Mouse (Mus musculus): ENCODE data around the gene Eml4. TPM values are rescaled to one million over a fixed set of nuclear protein-coding genes. Genes with fewer than 3 reads are reported as not detected.

The Eml4 gene
- 47.9 and 51.6 TPM in 2 replicates for polyA plus RNA-seq (2012; rRNA removed)
- 42.5 and 50.9 TPM in 2 replicates for polyA plus RNA-seq (2014; fragmentation: Nextera tagmentation; extraction: Ambion mirVana)

DNA sequence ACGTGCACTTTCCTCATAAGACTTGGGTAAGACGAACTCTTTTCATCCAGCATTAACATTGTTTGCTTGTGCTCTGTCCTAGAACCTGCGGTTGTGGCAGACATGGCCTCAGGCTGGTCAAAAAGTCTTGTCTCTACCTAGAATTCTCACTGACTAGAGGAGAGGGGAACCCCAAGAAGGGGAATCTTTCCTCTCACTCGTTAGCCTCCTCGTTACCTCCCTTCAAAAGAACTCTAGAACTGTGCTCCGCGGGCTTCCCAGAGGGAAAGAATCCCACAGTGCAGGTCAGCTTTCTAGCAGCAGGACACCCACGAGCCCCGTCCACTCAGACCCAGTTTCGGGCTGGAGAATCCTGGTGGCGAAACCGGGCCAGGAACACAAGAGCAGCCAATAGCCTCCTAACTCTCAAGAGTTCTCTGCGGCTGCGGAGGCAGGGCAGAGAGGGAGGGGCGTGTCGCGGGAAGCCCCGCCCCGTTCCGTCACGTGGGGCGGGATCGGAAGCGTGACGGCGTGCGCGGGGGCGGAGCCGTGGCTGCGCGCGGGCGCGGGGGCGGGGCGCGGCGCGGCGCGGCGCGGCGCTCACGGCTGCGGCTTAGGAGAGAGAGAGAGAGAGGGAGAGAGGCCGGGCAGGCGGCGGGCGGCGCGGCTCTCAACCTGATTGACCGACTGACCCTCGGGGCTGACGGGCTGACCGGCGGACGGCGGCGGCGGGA, at the start of gene Eml4:
Gene Eml4, plus strand, starts transcription at position 553 of the 713 bp plus-strand sequence.
- peak within 1 kb of the TSS; percentile 64 for H3K4me2 ChIP-seq (replicated peaks; ENCODE audit: low read depth, low read length, severe bottlenecking)
- peak within 1 kb of the TSS; percentile 83 for H3K4me3 ChIP-seq (replicated peaks; ENCODE audit: low read length)
- H3K27me3 ChIP-seq (ENCODE audit: control insufficient read depth, insufficient read depth, low read length), result no peaks in the 10 kb centered on the region
- H3K36me3 ChIP-seq (ENCODE audit: control insufficient read depth, insufficient read depth, low read length), result no peaks in the 10 kb centered on the region
- peak within 1 kb of the TSS; percentile 92 for H3K9ac ChIP-seq (ENCODE audit: low read depth, low read length, severe bottlenecking)
- H3K4me1 ChIP-seq (ENCODE audit: control insufficient read depth, insufficient read depth, low read length), result peaks cover 23% of the 10 kb centered on the region
- peak; percentile 84; the same call in 1 of the 2 replicates for TF ChIP-seq POLR2A (IDR thresholded peaks at IDR 0.05; ENCODE audit: borderline replicate concordance, extremely low read depth, insufficient read depth, insufficient read length)
- peak; percentile 87 for DNase-seq (ENCODE audit: low spot score)
- no peaks in the 10 kb centered on the region for H3K9me3 ChIP-seq (ENCODE audit: control insufficient read depth, low read length)
- WGBS, result 3% methylated on average over 25 of the region's 62 CpGs
- ATAC-seq (ENCODE audit: low FRiP score, low read depth), result peak; percentile 95
- H3K27ac ChIP-seq (replicated peaks; ENCODE audit: low read depth, low read length), result peak within 1 kb of the TSS; percentile 87

DNA sequence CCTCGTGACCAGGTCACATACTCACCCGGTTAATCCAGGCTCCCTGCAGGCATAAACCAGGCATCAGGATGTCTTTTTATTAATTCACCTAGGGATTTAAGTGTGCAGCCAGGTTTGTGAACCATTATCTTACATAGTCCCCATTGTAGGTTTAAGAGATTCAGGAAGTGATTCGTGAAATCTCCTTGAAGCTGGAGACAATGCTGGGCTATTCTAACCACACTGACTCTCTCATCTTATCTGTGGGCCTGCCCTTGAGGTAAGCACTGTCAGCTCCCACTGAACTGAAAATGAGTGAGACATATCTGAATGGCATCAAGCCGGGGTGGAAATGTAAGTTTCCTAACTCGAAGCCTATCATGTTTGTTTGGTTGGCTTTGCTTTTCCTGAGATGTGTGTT, 49.3 kb upstream of the Eml4 start:
- Histone ChIP-seq H3K9me3 (ENCODE audit: control insufficient read depth, low read length) (no peaks in the 10 kb centered on the region), H3K27me3 (ENCODE audit: control insufficient read depth, insufficient read depth, low read length) (no peaks in the 10 kb centered on the region), H3K9ac (ENCODE audit: low read depth, low read length, severe bottlenecking) (no peak overlapping the region), H3K36me3 (ENCODE audit: control insufficient read depth, insufficient read depth, low read length) (no peaks in the 10 kb centered on the region), H3K4me3 (replicated peaks; ENCODE audit: low read length) (no peak overlapping the region), H3K4me1 (ENCODE audit: control insufficient read depth, insufficient read depth, low read length) (no peaks in the 10 kb centered on the region), H3K4me2 (replicated peaks; ENCODE audit: low read depth, low read length, severe bottlenecking) (no peak overlapping the region), H3K27ac (replicated peaks; ENCODE audit: low read depth, low read length) (no peak overlapping the region)
- DNase-seq (ENCODE audit: low spot score) (no peak), ATAC-seq (ENCODE audit: low FRiP score, low read depth) (no peak)
- 89% methylated on average over 5 of the region's 5 CpGs for WGBS
- no peak for TF ChIP-seq POLR2A (IDR thresholded peaks at IDR 0.05; ENCODE audit: borderline replicate concordance, extremely low read depth, insufficient read depth, insufficient read length)

DNA sequence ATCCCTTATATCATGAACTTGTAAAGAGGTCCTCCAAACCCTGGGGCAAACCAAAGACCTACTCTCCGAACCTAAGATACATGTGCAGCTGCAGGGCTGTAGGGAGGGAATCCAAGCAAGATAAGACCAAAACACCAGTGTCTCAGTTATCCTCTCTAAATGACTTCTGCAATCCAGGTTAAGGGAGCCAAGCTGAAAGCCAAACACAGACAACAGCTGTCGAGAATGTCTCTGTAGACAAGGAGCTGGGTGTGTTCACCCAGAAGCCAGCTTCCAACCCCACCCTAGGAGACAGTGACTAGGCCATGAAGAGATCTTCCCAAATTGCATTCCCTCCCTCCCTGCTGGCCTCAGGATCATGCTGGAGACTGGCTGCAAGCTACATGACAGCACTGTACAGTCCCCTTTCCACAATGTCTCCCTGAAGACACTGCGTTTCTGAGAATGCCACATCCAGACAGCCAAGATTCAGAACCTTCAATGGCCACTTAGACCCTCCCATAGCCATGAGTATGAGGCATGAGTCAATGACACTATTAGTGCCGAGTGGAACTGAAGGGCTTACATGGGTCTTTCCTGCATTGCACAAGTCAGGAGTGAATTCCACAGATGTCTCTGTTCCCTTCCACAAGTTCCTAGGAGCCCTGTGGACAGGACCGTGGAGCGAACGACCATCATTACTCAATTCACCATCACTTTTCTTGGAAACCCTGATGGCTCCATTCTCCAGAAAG, 46.5 kb upstream of the Eml4 start:
- no peak overlapping the region for H3K9ac ChIP-seq (ENCODE audit: low read depth, low read length, severe bottlenecking)
- H3K9me3 ChIP-seq (ENCODE audit: control insufficient read depth, low read length), result no peaks in the 10 kb centered on the region
- no peak for TF ChIP-seq POLR2A (IDR thresholded peaks at IDR 0.05; ENCODE audit: borderline replicate concordance, extremely low read depth, insufficient read depth, insufficient read length)
- H3K27ac ChIP-seq (replicated peaks; ENCODE audit: low read depth, low read length), result no peak overlapping the region
- no peak overlapping the region for H3K4me2 ChIP-seq (replicated peaks; ENCODE audit: low read depth, low read length, severe bottlenecking)
- 78% methylated on average over 7 of the region's 7 CpGs for WGBS
- ATAC-seq (ENCODE audit: low FRiP score, low read depth) (no peak), DNase-seq (ENCODE audit: low spot score) (no peak)
- H3K27me3 ChIP-seq (ENCODE audit: control insufficient read depth, insufficient read depth, low read length), result no peaks in the 10 kb centered on the region
- no peaks in the 10 kb centered on the region for H3K36me3 ChIP-seq (ENCODE audit: control insufficient read depth, insufficient read depth, low read length)
- no peak overlapping the region for H3K4me3 ChIP-seq (replicated peaks; ENCODE audit: low read length)
- peaks cover 19% of the 10 kb centered on the region for H3K4me1 ChIP-seq (ENCODE audit: control insufficient read depth, insufficient read depth, low read length)

DNA sequence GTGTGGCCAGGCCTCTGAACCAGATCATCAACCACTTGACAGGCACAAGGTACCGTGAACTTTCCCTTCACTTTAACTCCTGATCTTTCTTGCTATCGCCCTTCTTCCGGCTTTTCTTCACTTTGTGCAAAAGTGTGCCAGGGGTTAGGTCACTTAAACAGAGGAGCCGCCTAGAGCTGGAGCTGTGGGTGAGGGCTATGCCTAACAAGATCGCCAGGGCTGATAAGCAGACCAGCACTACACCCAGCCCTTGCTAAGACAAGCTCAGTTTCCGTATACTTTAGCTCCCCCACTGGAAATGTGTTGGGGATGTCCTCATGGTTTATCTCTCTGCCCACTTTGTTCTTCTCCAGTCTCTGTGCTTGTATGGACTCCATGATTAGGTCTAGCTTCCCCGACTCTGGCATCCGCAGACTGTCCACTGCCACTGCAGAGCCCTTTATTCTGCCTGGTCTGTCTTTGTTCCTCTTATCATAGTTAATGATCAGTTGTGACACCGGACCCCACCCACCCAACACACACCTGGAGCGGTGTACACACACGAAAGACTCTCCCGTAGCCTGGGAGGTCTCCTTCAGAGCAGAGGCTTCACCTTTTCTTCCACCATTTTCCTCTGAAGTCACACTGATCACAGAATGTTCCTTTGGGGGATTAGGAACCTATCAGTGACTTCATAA, 43.6 kb upstream of the Eml4 start:
- Histone ChIP-seq H3K36me3 (ENCODE audit: control insufficient read depth, insufficient read depth, low read length) (no peaks in the 10 kb centered on the region), H3K4me1 (ENCODE audit: control insufficient read depth, insufficient read depth, low read length) (peaks cover 29% of the 10 kb centered on the region), H3K27me3 (ENCODE audit: control insufficient read depth, insufficient read depth, low read length) (no peaks in the 10 kb centered on the region), H3K27ac (replicated peaks; ENCODE audit: low read depth, low read length) (no peak overlapping the region), H3K9me3 (ENCODE audit: control insufficient read depth, low read length) (no peaks in the 10 kb centered on the region), H3K9ac (ENCODE audit: low read depth, low read length, severe bottlenecking) (no peak overlapping the region), H3K4me2 (replicated peaks; ENCODE audit: low read depth, low read length, severe bottlenecking) (no peak overlapping the region), H3K4me3 (replicated peaks; ENCODE audit: low read length) (no peak overlapping the region)
- TF ChIP-seq POLR2A (IDR thresholded peaks at IDR 0.05; ENCODE audit: borderline replicate concordance, extremely low read depth, insufficient read depth, insufficient read length), result no peak
- ATAC-seq (ENCODE audit: low FRiP score, low read depth) (no peak), DNase-seq (ENCODE audit: low spot score) (no peak)
- 75% methylated on average over 12 of the region's 12 CpGs for WGBS

DNA sequence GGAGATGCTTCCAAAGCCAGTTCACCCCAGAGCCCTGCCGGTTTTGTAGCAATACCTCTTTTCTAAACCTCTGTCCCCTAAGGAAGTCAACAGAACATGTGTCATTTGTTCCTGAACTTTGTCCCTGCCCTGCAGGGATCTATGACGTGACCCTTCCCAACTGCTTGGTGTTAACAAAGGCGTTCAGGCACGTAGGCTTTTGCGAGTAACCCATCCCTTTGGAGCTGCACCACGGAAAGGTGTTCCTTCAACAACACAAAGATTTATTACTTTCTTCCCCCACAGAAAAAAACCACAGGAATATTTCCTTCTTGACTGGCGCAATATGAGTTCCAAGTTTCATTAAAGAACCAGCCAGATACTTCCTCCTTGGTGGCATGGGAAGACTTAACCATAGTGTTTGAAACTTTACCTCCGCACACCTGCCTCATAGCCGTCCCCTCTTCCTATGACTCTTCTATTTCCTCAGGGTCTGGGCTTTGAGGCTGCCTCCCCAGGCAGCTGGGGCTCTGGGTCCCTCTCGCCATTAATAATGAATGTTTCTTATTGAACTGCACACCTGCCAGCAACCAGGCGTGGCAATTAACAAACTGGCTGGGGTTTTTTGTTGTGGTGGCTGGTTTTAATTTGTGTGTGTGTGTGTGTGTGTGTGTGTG, 43.0 kb upstream of the Eml4 start:
- Histone ChIP-seq H3K36me3 (ENCODE audit: control insufficient read depth, insufficient read depth, low read length) (no peaks in the 10 kb centered on the region), H3K9me3 (ENCODE audit: control insufficient read depth, low read length) (no peaks in the 10 kb centered on the region), H3K9ac (ENCODE audit: low read depth, low read length, severe bottlenecking) (no peak overlapping the region), H3K27ac (replicated peaks; ENCODE audit: low read depth, low read length) (no peak overlapping the region), H3K27me3 (ENCODE audit: control insufficient read depth, insufficient read depth, low read length) (no peaks in the 10 kb centered on the region), H3K4me1 (ENCODE audit: control insufficient read depth, insufficient read depth, low read length) (peaks cover 35% of the 10 kb centered on the region), H3K4me2 (replicated peaks; ENCODE audit: low read depth, low read length, severe bottlenecking) (no peak overlapping the region; the same call in 1 of the 2 replicates), H3K4me3 (replicated peaks; ENCODE audit: low read length) (no peak overlapping the region)
- TF ChIP-seq POLR2A (IDR thresholded peaks at IDR 0.05; ENCODE audit: borderline replicate concordance, extremely low read depth, insufficient read depth, insufficient read length), result no peak
- ATAC-seq (ENCODE audit: low FRiP score, low read depth), result no peak
- 20% methylated on average over 11 of the region's 11 CpGs for WGBS
- DNase-seq (ENCODE audit: low spot score), result no peak
